Mouse (Mus musculus): ENCODE results near the gene Bri3bp.
"Not testable (repeated sequence)": the region's sequence is repeated elsewhere in the genome, so short reads cannot be mapped to it uniquely, and the experiment has no call there.

Bri3bp gene

GRCm38 (mm10) chr5:125409348-125410090, 31.8 kb upstream of the Bri3bp start:
- peak; percentile 55 for DNase-seq (ENCODE audit: low read depth)

- peak; percentile 76 for DNase-seq (ENCODE audit: low read depth)
These were observed 29.3 kb upstream of the Bri3bp start for GRCm38 (mm10) chr5:125411972-125412530.

- not testable (repeated sequence) for DNase-seq (ENCODE audit: low read depth)
These were observed 28.8 kb upstream of the Bri3bp start for GRCm38 (mm10) chr5:125412536-125412935.

GRCm38 (mm10) chr5:125413763-125414162, 27.6 kb upstream of the Bri3bp start:
- DNase-seq (ENCODE audit: low read depth) = no peak

- DNase-seq (ENCODE audit: low read depth) = no peak
These were observed 25.2 kb upstream of the Bri3bp start for GRCm38 (mm10) chr5:125416183-125416582.

- no peak for DNase-seq (ENCODE audit: low read depth)
These were observed 22.7 kb upstream of the Bri3bp start for GRCm38 (mm10) chr5:125418636-125419035.

GRCm38 (mm10) chr5:125419124-125419523, 22.2 kb upstream of the Bri3bp start:
- DNase-seq (ENCODE audit: low read depth) = no peak

- no peak for DNase-seq (ENCODE audit: low read depth)
These were observed 15.6 kb upstream of the Bri3bp start for GRCm38 (mm10) chr5:125425698-125426276.

- no peak for DNase-seq (ENCODE audit: low read depth)
These were observed 15.0 kb upstream of the Bri3bp start for GRCm38 (mm10) chr5:125426343-125426742.

- DNase-seq (ENCODE audit: low read depth) = not testable (repeated sequence)
These were observed 9.0 kb upstream of the Bri3bp start for GRCm38 (mm10) chr5:125432324-125432723.

- DNase-seq (ENCODE audit: low read depth) = peak; percentile 96
These were observed 7.5 kb upstream of the Bri3bp start, which contains the start of gene Dhx37 for GRCm38 (mm10) chr5:125433793-125434337. Gene Dhx37, minus strand, starts transcription at chr5:125434121.

GRCm38 (mm10) chr5:125434347-125434746, 7.0 kb upstream of the Bri3bp start:
- not testable (repeated sequence) for DNase-seq (ENCODE audit: low read depth)

GRCm38 (mm10) chr5:125440583-125441233, 660 bp upstream of the Bri3bp start:
- DNase-seq (ENCODE audit: low read depth) = no peak

GRCm38 (mm10) chr5:125442136-125442995, 998 bp downstream of the Bri3bp start:
- no peak for DNase-seq (ENCODE audit: low read depth)

- DNase-seq (ENCODE audit: low read depth) = no peak
These were observed 2.0 kb downstream of the Bri3bp start for GRCm38 (mm10) chr5:125443335-125443734.

- no peak for DNase-seq (ENCODE audit: low read depth)
These were observed 2.5 kb downstream of the Bri3bp start for GRCm38 (mm10) chr5:125443915-125444314.

- no peak for DNase-seq (ENCODE audit: low read depth)
These were observed 3.2 kb downstream of the Bri3bp start for GRCm38 (mm10) chr5:125444554-125444953.

GRCm38 (mm10) chr5:125446344-125446743, 5.0 kb downstream of the Bri3bp start:
- DNase-seq (ENCODE audit: low read depth) = no peak

- DNase-seq (ENCODE audit: low read depth) = no peak
These were observed 6.7 kb downstream of the Bri3bp start for GRCm38 (mm10) chr5:125448026-125448425.

GRCm38 (mm10) chr5:125448631-125449030, 7.3 kb downstream of the Bri3bp start:
- DNase-seq (ENCODE audit: low read depth) = no peak

- DNase-seq (ENCODE audit: low read depth) = no peak
These were observed 7.9 kb downstream of the Bri3bp start for GRCm38 (mm10) chr5:125449306-125449705.

All from c-Kit-positive CD71-negative TER-119-negative erythroid progenitor cells, embryonic 14.5 days (primary cell).